Comparison of ENCODE assay signal across 8 mouse cellular contexts in the genomic region with DNA sequence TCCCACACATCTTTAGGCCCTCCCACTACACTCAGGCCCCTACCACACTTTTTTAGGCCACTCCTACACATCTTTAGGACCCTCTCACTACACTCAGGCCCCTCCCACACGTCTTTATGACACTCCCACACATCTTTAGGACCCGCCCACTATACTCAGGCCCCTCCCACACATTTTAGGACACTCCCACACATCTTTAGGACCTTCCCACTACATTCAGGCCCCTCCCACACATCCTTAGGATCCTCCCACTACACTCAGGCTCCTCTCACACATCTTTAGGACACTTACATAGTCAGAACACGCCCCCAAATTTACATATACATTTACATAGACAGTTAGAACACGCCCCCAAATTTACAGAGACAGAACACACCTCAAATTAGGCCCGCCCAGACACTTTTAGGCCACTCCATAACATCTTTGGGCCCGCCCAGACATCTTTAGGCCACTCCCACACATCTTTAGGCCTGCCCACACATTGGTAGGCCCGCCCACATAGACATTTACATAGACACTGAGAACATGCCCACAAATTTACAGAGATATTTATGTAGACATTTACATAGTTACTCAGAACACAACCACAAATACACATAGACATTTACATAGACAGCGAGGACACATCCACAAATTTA.
A peak's percentile ranks its signal among the peaks of the same experiment; 100 is the strongest.
DNase-seq lines count a peak whose midpoint lies in the region; ATAC-seq and TF ChIP-seq lines count a peak whose summit lies in the region.

No protein-coding gene starts in this region.

- ATAC-seq in forebrain, embryonic 14.5 days: no peak; the same call in 1 of the 2 replicates
- no peak for ATAC-seq in monocyte, adult 5-6 weeks (replicated peaks; ENCODE audit: insufficient number of reproducible peaks, low FRiP score, low TSS enrichment, poor library complexity, severe bottlenecking)

- 85% methylated on average over 8 of the region's 8 CpGs for WGBS in liver, adult 2 months
- 83% methylated on average over 8 of the region's 8 CpGs for WGBS in bone marrow, adult 2 months
- 81% methylated on average over 8 of the region's 8 CpGs for WGBS in forebrain, embryonic 14.5 days
- 76% methylated on average over 8 of the region's 8 CpGs for WGBS in midbrain, embryonic 10.5 days

- no peaks in the 10 kb centered on the region for H3K36me3 ChIP-seq in liver, adult 2 months (ENCODE audit: control insufficient read depth, insufficient read depth, low read length)
- no peaks in the 10 kb centered on the region for H3K36me3 ChIP-seq in forebrain, embryonic 14.5 days (ENCODE audit: control insufficient read depth, insufficient read depth, low read length)
- H3K36me3 ChIP-seq in midbrain, embryonic 10.5 days: no peaks in the 10 kb centered on the region

- no peak for TF ChIP-seq CTCF in liver, adult 2 months (IDR thresholded peaks at IDR 0.05; ENCODE audit: low read depth, low read length)
- no peak for TF ChIP-seq CTCF in bone marrow, adult 2 months (IDR thresholded peaks at IDR 0.05; ENCODE audit: control insufficient read depth, insufficient read depth, low read length)

- no peaks in the 10 kb centered on the region for H3K9me3 ChIP-seq in forebrain, embryonic 14.5 days (replicated peaks; ENCODE audit: control insufficient read depth, low read length)
- peaks cover 19% of the 10 kb centered on the region; the same call in 1 of the 2 replicates for H3K9me3 ChIP-seq in midbrain, embryonic 10.5 days (replicated peaks)

- no peak overlapping the region for H3K9ac ChIP-seq in liver, adult 2 months (ENCODE audit: low read depth, low read length)
- no peak overlapping the region; the same call in 1 of the 2 replicates for H3K9ac ChIP-seq in forebrain, embryonic 14.5 days (ENCODE audit: low read length)

- peak overlapping the region; percentile 47 for H3K4me2 ChIP-seq in forebrain, embryonic 14.5 days (ENCODE audit: low read length)

- no peaks in the 10 kb centered on the region for H3K27me3 ChIP-seq in liver, adult 2 months (ENCODE audit: control insufficient read depth, insufficient read depth, low read length)
- H3K27me3 ChIP-seq in forebrain, embryonic 14.5 days (replicated peaks; ENCODE audit: control insufficient read depth, insufficient read depth, low read length): no peaks in the 10 kb centered on the region
- H3K27me3 ChIP-seq in midbrain, embryonic 10.5 days (ENCODE audit: low read depth, poor library complexity, severe bottlenecking): no peaks in the 10 kb centered on the region

- H3K4me3 ChIP-seq in liver, adult 2 months (ENCODE audit: insufficient read depth, low read depth, low read length): no peak overlapping the region; the same call in 1 of the 2 replicates
- peak overlapping the region; percentile 76 for H3K4me3 ChIP-seq in bone marrow, adult 2 months (replicated peaks; ENCODE audit: control insufficient read depth, low read depth, low read length)
- H3K4me3 ChIP-seq in forebrain, embryonic 14.5 days (ENCODE audit: low read depth, low read length): peak overlapping the region; percentile 58
- H3K4me3 ChIP-seq in midbrain, embryonic 10.5 days: peak overlapping the region; percentile 72

- TF ChIP-seq POLR2A in liver, adult 2 months (IDR thresholded peaks at IDR 0.05; ENCODE audit: extremely low read depth, insufficient read depth, low read length): no peak
- no peak for TF ChIP-seq POLR2A in bone marrow, adult 2 months (IDR thresholded peaks at IDR 0.05; ENCODE audit: borderline replicate concordance, control insufficient read depth, low read depth, low read length)

- H3K4me1 ChIP-seq in liver, adult 2 months (ENCODE audit: control insufficient read depth, insufficient read depth, low read length): no peaks in the 10 kb centered on the region
- no peaks in the 10 kb centered on the region for H3K4me1 ChIP-seq in bone marrow, adult 2 months (ENCODE audit: control insufficient read depth, insufficient read depth, low read length)
- H3K4me1 ChIP-seq in forebrain, embryonic 14.5 days (ENCODE audit: control insufficient read depth, insufficient read depth, low read length): peaks cover 2% of the 10 kb centered on the region; the same call in 1 of the 2 replicates
- peaks cover 10% of the 10 kb centered on the region for H3K4me1 ChIP-seq in midbrain, embryonic 10.5 days

- peak overlapping the region; percentile 90; the same call in 1 of the 2 replicates for H3K27ac ChIP-seq in liver, adult 2 months (replicated peaks; ENCODE audit: insufficient read depth, low read depth, low read length)
- H3K27ac ChIP-seq in bone marrow, adult 2 months (ENCODE audit: control insufficient read depth, insufficient read depth, low read depth, low read length, poor library complexity): no peak overlapping the region; the same call in 1 of the 2 replicates
- peak overlapping the region; percentile 98; the same call in 1 of the 2 replicates for H3K27ac ChIP-seq in forebrain, embryonic 14.5 days (ENCODE audit: low read depth, low read length)
- H3K27ac ChIP-seq in midbrain, embryonic 10.5 days (replicated peaks): peak overlapping the region; percentile 95

- H3K79me2 ChIP-seq in liver, adult 2 months (ENCODE audit: control insufficient read depth, insufficient read depth, low read length): no peaks in the 10 kb centered on the region

- peak; percentile 7 for DNase-seq in liver, adult 2 months (ENCODE audit: extremely low read depth, low read depth, low spot score)
- no peak for DNase-seq in liver
- peak; percentile 30 for DNase-seq in forebrain, embryonic 14.5 days (ENCODE audit: low spot score)
- DNase-seq in kidney, postnatal 10 days: peak; percentile 25
- DNase-seq in midbrain, embryonic 10.5 days (ENCODE audit: low spot score): no peak
- no peak for DNase-seq in embryo, embryonic 10.5 days (ENCODE audit: low spot score)

Comparison
In these comparisons a context has a peak if more than half of its experiments do, and no peak if none do; other contexts are left out.
1. DNase-seq: peak in liver, adult 2 months (single experiment), forebrain, embryonic 14.5 days (single experiment) and kidney, postnatal 10 days (single experiment); none in liver (single experiment), midbrain, embryonic 10.5 days (single experiment) and embryo, embryonic 10.5 days (single experiment).